Mouse (Mus musculus) liver, embryonic 15.5 days (tissue): ENCODE results near the gene Blm. TPM values are rescaled to one million over a fixed set of nuclear protein-coding genes. Genes with fewer than 3 reads are reported as not detected.

Experiments
- ATAC-seq: fragments of 200-750 bp; cut with Nextera tagmentation; 2 replicates; pipeline ENCODE4 v1.8.0; 2017; ENCODE audit warnings: moderate number of reproducible peaks, mild to moderate bottlenecking, moderate library complexity; ENCODE audit not compliant: insufficient read depth
- H3K27ac ChIP-seq: fragments of 300-500 bp; sonication (generic); replicated peaks from 2 replicates; pipeline ENCODE4 v1.5.1; 2015; ENCODE audit warnings: mild to moderate bottlenecking, inconsistent platforms
- H3K27me3 ChIP-seq: fragments of 300-500 bp; sonication (generic); 2 replicates; pipeline ENCODE4 v1.6.1; 2015; ENCODE audit warnings: mild to moderate bottlenecking, inconsistent platforms
- H3K36me3 ChIP-seq: fragments of 300-500 bp; sonication (generic); replicated peaks from 2 replicates; pipeline ENCODE4 v1.6.1; 2015; ENCODE audit warnings: moderate library complexity, mild to moderate bottlenecking, inconsistent platforms
- H3K4me1 ChIP-seq: fragments of 300-500 bp; sonication (generic); replicated peaks from 2 replicates; pipeline ENCODE4 v1.6.1; 2015; ENCODE audit warnings: inconsistent platforms
- H3K4me2 ChIP-seq: fragments of 300-500 bp; sonication (generic); 2 replicates; pipeline ENCODE4 v1.6.1; 2015; ENCODE audit warnings: moderate library complexity, mild to moderate bottlenecking, inconsistent platforms
- H3K4me3 ChIP-seq: fragments of 300-500 bp; sonication (generic); replicated peaks from 2 replicates; pipeline ENCODE4 v1.5.1; 2015; ENCODE audit warnings: mild to moderate bottlenecking, inconsistent platforms
- H3K9ac ChIP-seq: fragments of 300-500 bp; sonication (generic); 2 replicates; pipeline ENCODE4 v1.6.1; 2015; ENCODE audit warnings: moderate library complexity, mild to moderate bottlenecking, inconsistent platforms
- H3K9me3 ChIP-seq: fragments of 300-500 bp; sonication (generic); replicated peaks from 2 replicates; pipeline ENCODE4 v1.6.1; 2016; ENCODE audit warnings: inconsistent platforms
- WGBS: fragments of 180-500 bp; shearing (Covaris S2); methylation state at CpG from one replicate; pipeline ENCODE4 v1.1.7; 2015; ENCODE audit warnings: mixed read lengths; ENCODE audit not compliant: insufficient replicate concordance; 5-methylcytosine and 5-hydroxymethylcytosine counted together
- polyA plus RNA-seq: library from polyadenylated mRNA; unstranded; fragments of >200 nt; fragmentation: Nextera tagmentation; extraction: Ambion mirVana; gene quantifications from 2 replicates; pipeline ENCODE4 v1.2.1, GENCODE M21; 2015

Blm gene
- polyA plus RNA-seq, 1 experiment from 2014 or later = 27.4 TPM

DNA sequence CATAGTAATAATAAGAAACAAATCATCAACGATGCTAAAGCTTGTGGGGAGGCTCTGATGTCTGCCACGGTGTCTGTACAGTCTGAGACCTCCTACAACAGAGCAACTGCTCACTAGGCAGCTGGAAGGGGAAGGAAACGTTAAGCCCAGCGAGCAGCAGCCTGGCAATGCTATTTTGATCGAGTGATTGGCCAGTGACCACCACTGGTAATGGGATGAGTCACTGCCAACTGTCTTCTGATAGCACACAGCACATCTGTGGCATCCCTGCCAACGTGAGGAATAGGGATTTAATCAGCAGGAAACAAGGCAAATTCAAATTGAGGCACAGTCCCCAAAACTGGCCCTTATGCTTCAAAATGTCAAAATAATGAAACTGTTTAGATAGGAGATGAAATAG is 39.7 kb downstream of the Blm start:
- Histone ChIP-seq H3K36me3 (peaks cover 82% of the 10 kb centered on the region), H3K27me3 (no peaks in the 10 kb centered on the region), H3K9me3 (no peaks in the 10 kb centered on the region), H3K4me2 (no peak overlapping the region), H3K9ac (no peak overlapping the region), H3K27ac (no peak overlapping the region), H3K4me1 (peaks cover 38% of the 10 kb centered on the region), H3K4me3 (no peak overlapping the region)
- WGBS = 17% methylated on average over 6 of the region's 6 CpGs
- no peak for ATAC-seq

DNA sequence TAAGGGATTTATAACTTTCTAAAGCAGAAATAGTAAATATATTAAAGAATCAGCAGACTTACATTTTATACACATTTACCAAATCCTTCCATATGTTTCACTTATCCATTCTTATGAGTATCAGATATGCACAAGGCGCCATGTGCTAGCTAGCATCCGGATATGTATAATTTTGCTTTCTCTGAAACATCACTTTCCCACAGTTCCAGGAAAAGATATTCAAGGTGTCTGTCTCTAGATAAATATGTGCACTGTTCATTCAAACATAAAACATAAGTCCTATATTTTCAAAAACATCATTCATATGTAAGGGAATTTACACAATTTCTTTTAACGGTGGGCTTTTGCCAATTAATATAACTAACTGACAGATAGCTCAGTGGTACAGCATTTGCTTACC is 42.9 kb downstream of the Blm start:
- peaks cover 88% of the 10 kb centered on the region for H3K36me3 ChIP-seq
- H3K4me2 ChIP-seq = no peak overlapping the region
- H3K4me3 ChIP-seq = no peak overlapping the region
- ATAC-seq = no peak
- no peaks in the 10 kb centered on the region for H3K9me3 ChIP-seq
- H3K27ac ChIP-seq = no peak overlapping the region
- 52% methylated on average over 3 of the region's 3 CpGs for WGBS
- H3K4me1 ChIP-seq = peaks cover 23% of the 10 kb centered on the region
- H3K27me3 ChIP-seq = no peaks in the 10 kb centered on the region
- H3K9ac ChIP-seq = no peak overlapping the region

DNA sequence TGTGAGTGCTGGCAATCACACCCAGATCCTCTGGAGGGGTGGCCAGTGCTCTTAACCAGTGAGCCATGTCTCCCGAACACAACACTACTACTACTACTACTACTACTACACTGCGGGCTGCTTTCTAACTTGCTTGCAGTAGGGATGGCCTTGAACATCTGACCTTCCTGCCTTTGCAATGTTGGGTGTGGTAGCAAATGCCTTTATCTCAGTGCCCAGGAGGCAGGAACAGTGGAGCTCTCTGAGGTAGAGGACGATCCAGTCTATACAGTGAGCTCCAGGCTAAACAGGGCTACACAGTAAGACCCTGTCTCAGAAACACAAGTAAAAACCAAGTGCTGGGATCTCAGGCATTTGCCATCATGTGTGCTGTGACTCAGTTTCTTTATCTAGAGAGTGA is 43.8 kb downstream of the Blm start:
- 34% methylated on average over 3 of the region's 3 CpGs for WGBS
- Histone ChIP-seq H3K4me2 (peak overlapping the region; percentile 21; the same call in 1 of the 2 replicates), H3K27ac (0 out of 2 replicates have a peak overlapping the region, but pooled peaks have one; percentile 19), H3K9me3 (no peaks in the 10 kb centered on the region), H3K27me3 (no peaks in the 10 kb centered on the region), H3K4me3 (no peak overlapping the region), H3K9ac (no peak overlapping the region), H3K36me3 (peaks cover 82% of the 10 kb centered on the region), H3K4me1 (peaks cover 23% of the 10 kb centered on the region)
- ATAC-seq = peak; percentile 93

DNA sequence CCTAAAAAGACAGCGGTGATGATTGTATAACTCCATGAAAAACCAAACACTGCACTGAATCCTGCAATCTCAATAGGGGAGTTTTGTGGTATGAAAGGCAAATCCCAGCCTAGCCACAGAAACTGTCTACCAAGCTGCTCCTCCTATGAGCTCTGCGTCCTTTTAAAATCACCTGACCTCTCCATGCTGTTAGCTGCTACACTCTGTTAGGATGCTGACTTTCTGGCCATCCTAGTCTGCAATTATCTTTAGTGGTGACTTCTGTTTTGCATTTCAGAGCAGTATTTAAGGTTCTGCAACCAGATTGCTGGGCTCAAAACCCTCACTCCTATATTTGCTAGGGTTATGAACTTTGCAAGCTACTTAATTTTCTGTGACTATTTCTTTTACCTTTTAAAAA is 44.6 kb downstream of the Blm start:
- Histone ChIP-seq H3K9ac (no peak overlapping the region), H3K27me3 (no peaks in the 10 kb centered on the region), H3K27ac (0 out of 2 replicates have a peak overlapping the region, but pooled peaks have one; percentile 19), H3K4me1 (peaks cover 23% of the 10 kb centered on the region), H3K4me3 (no peak overlapping the region), H3K36me3 (peaks cover 77% of the 10 kb centered on the region), H3K9me3 (no peaks in the 10 kb centered on the region), H3K4me2 (no peak overlapping the region)
- WGBS = 91% methylated on average over 2 of the region's 2 CpGs
- no peak for ATAC-seq

DNA sequence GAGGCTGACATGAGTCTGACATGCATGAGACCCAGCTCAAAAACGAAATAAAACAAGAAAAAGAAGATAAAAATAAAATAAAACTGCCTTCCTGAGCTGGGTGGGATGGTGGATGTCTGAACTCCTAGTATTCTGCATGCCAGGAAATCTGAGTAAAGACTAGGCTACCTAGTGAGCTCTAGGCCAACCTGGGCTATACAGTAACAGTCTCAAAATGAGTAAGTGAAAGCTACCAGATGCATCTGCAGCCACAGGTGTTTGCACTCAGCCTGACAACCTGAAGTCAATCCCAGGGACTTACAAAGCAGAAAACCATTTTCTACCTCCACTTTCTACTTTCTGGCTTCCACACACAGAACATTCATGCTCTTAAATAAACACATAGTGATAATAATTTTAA is 45.5 kb downstream of the Blm start:
- no peak overlapping the region for H3K9ac ChIP-seq
- peaks cover 74% of the 10 kb centered on the region for H3K36me3 ChIP-seq
- no peak for ATAC-seq
- H3K4me3 ChIP-seq = no peak overlapping the region
- H3K4me2 ChIP-seq = no peak overlapping the region
- no peaks in the 10 kb centered on the region for H3K27me3 ChIP-seq
- no peaks in the 10 kb centered on the region for H3K9me3 ChIP-seq
- 79% methylated on average over 1 of the region's 1 CpGs for WGBS
- no peak overlapping the region for H3K27ac ChIP-seq
- H3K4me1 ChIP-seq = peaks cover 23% of the 10 kb centered on the region

DNA sequence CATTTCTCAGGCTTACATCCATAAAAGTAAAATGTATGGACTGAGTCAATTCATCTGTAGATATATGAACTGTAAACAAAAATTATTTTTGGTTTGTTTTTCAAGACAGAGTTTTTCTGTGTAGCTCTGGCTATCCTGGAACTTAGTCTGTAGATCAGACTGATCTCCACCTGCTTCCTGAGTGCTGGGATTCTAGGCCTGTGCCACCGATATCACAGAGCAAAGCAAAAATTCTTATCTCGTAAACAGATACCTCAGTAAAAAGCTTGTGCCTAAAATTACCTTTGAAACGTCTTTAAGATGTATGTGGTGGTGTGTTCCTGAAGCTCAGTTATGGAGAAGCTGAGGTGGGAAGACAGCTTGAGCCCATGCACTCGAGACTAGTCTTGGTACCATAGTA is 47.7 kb downstream of the Blm start:
- Histone ChIP-seq H3K4me3 (no peak overlapping the region), H3K4me2 (no peak overlapping the region)
- 42% methylated on average over 4 of the region's 4 CpGs for WGBS

DNA sequence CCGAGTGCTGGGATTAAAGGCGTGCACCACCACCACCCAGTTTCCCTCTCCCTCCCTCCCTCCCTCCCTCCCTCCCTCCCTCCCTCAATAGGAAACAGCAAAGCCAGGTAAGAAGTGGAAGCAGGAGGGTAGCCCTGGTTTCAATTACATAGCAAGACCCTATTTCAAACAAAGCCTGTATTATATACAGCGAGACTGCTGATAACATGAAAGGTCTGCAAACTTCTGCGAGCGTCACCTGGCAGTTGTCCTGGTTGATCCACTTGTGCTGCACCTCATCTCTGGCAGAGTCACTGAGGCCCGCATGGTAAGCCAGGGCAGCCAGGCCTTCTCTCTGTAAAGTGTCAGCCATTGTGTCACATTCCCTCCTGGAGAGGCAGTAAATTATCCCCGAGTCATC is 54.8 kb downstream of the Blm start:
- Histone ChIP-seq H3K4me2 (no peak overlapping the region), H3K4me3 (no peak overlapping the region), H3K36me3 (peaks cover 84% of the 10 kb centered on the region), H3K4me1 (no peaks in the 10 kb centered on the region), H3K9me3 (no peaks in the 10 kb centered on the region), H3K27me3 (no peaks in the 10 kb centered on the region), H3K9ac (no peak overlapping the region), H3K27ac (no peak overlapping the region)
- WGBS = 81% methylated on average over 7 of the region's 7 CpGs
- ATAC-seq = no peak

More for the DNA sequence above, 47.7 kb downstream of the Blm start:
- Histone ChIP-seq H3K4me1 (peaks cover 20% of the 10 kb centered on the region), H3K36me3 (peaks cover 70% of the 10 kb centered on the region), H3K9me3 (no peaks in the 10 kb centered on the region), H3K9ac (no peak overlapping the region), H3K27ac (no peak overlapping the region), H3K27me3 (no peaks in the 10 kb centered on the region)
- no peak for ATAC-seq

DNA sequence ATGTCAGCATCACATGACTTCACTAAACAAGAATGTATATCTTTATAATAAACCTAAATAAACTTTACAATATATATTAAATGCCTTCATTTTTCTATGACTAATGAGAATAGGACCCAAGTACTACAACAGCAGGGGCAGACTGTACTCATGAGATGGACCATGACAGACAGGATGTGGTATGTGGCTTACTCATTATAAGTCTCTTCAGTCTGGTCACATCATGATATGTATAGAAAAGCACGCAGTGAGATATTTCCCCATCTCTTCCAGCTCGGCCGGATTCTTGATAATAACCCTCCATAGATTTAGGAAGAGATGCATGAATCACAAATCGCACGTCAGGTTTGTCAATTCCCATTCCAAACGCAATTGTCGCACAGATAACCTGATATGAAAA is 61.1 kb downstream of the Blm start:
- ATAC-seq = no peak
- Histone ChIP-seq H3K9ac (no peak overlapping the region), H3K4me1 (no peaks in the 10 kb centered on the region), H3K27ac (no peak overlapping the region), H3K27me3 (no peaks in the 10 kb centered on the region), H3K36me3 (peaks cover 92% of the 10 kb centered on the region), H3K4me2 (no peak overlapping the region), H3K9me3 (no peaks in the 10 kb centered on the region), H3K4me3 (no peak overlapping the region)
- 76% methylated on average over 7 of the region's 7 CpGs for WGBS

DNA sequence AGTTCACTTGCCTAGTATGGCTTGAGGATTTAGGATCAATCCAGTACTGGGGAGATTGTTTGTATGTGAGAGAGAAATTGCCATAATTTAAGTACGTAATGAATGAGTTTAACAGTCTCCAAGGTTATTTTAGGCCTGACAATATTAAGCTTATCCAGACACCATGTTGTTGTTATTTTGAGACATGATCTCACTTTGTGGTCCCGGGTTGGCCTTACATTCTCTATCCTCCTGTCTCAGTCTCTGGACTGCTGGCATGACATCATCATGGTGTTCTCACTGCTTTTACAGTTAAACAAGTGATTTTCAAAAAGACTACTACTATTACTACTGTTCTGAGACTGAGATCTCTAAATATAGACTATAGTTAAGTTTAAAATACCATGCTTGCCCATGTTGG is 66.1 kb downstream of the Blm start:
- Histone ChIP-seq H3K4me1 (no peaks in the 10 kb centered on the region), H3K9me3 (no peaks in the 10 kb centered on the region), H3K4me3 (no peak overlapping the region), H3K4me2 (no peak overlapping the region), H3K27ac (no peak overlapping the region), H3K36me3 (peaks cover 95% of the 10 kb centered on the region), H3K27me3 (no peaks in the 10 kb centered on the region), H3K9ac (no peak overlapping the region)
- no peak for ATAC-seq
- WGBS = 88% methylated on average over 2 of the region's 2 CpGs

DNA sequence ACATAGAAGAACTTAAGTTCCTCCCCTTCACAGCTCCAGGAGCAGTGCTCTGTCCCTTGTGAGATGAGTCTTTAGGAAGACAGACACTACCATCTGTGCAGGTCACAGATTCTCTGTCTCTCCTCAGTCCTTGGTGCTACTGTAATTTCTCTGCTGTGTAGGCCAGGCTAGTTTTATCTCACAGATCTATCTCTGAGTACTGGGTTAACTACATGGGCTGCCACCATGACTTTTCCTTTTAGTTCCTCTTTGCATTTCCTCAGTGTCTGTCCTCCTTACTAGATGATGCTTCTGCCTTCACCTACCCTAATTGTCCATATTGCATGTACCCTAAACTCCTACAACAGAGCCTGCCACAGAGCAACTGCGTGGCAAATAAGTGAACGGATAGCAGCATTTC is 67.6 kb downstream of the Blm start:
- peaks cover 95% of the 10 kb centered on the region for H3K36me3 ChIP-seq
- no peak for ATAC-seq
- 87% methylated on average over 2 of the region's 2 CpGs for WGBS

DNA sequence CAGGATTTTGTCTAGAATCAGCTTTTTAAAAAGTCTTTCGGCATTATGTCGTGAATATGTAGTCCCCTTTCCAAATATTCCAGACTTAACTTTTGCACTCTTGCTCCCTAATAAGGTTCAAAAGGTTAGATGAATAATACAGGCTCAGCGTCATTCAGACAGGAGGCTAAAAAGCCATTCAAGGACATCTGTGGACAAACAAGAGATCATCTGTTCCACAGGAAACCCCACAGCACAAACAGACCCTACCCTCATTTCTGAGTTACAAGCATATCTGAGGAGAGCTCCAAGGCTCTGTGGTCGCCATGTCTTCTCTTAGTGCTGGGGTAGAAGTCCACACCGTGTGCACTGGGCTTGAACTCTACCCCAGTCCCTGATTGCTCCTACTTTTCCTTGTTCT is 70.1 kb downstream of the Blm start:
- WGBS = 72% methylated on average over 5 of the region's 5 CpGs
- no peaks in the 10 kb centered on the region for H3K9me3 ChIP-seq
- H3K9ac ChIP-seq = no peak overlapping the region
- no peaks in the 10 kb centered on the region for H3K27me3 ChIP-seq
- no peaks in the 10 kb centered on the region for H3K4me1 ChIP-seq
- no peak for ATAC-seq
- H3K4me3 ChIP-seq = no peak overlapping the region
- no peak overlapping the region for H3K4me2 ChIP-seq
- H3K36me3 ChIP-seq = peaks cover 96% of the 10 kb centered on the region
- H3K27ac ChIP-seq = no peak overlapping the region

More for the DNA sequence above, 67.6 kb downstream of the Blm start:
- no peak overlapping the region for H3K27ac ChIP-seq
- no peaks in the 10 kb centered on the region for H3K9me3 ChIP-seq
- no peak overlapping the region for H3K9ac ChIP-seq
- no peak overlapping the region for H3K4me2 ChIP-seq
- no peaks in the 10 kb centered on the region for H3K4me1 ChIP-seq
- H3K27me3 ChIP-seq = no peaks in the 10 kb centered on the region
- no peak overlapping the region for H3K4me3 ChIP-seq

DNA sequence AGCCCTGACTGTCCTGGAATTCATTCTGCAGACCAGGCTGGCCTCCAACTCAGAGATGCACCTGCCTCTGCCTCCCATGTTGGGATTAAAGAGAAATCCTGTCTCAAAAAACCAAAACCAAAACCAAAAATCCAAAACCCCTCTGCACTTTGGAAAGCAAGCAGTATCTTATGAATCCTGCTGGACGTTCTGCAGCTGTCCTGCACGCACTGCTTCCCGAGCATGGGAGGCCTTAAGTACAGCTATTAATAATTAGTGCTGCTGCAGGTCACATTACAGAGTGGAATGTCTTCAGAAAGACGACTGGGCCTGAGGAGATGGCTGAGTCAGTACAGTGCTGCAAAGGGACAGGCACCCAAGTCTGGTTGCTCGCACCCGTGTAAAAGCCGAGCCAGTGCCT is 73.0 kb downstream of the Blm start:
- WGBS = 91% methylated on average over 7 of the region's 7 CpGs
- Histone ChIP-seq H3K27me3 (no peaks in the 10 kb centered on the region), H3K9me3 (no peaks in the 10 kb centered on the region), H3K36me3 (peaks cover 96% of the 10 kb centered on the region), H3K4me1 (peaks cover 12% of the 10 kb centered on the region; the same call in 1 of the 2 replicates), H3K4me2 (no peak overlapping the region), H3K9ac (no peak overlapping the region), H3K4me3 (no peak overlapping the region), H3K27ac (no peak overlapping the region)
- ATAC-seq = no peak
